Mouse (Mus musculus): ENCODE measurements around the gene Ncor2. TPM values are rescaled to one million over a fixed set of nuclear protein-coding genes. Genes with fewer than 3 reads are reported as not detected.

Ncor2 gene
- polyA plus RNA-seq, 1 experiment from 2014 or later, result 27.2 TPM

DNA sequence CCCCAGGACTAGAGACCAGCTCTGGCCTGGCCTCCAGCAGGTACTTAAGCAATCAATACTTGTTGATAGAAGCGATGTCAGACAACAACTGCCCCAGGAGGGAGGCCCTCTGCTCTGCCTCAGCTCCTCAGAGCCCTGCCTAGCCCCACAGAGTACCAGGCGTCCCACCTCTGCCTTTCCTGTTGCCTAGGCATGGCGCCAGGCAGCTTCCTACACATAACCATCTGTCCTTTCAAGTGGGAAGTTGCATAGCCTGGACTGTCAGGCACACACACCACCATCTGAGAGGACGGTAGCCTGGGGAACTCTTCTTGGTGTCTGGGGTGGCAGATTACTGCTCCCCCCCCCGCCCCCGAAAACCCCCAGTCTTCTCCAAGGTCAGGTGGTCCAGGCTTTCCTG, 182.2 kb downstream of the Ncor2 start:
- Histone ChIP-seq H3K4me3 (replicated peaks) (no peak overlapping the region), H3K36me3 (no peaks in the 10 kb centered on the region), H3K27me3 (peaks cover 2% of the 10 kb centered on the region; the same call in 1 of the 2 replicates), H3K4me2 (no peak overlapping the region), H3K9ac (replicated peaks) (no peak overlapping the region), H3K9me3 (no peaks in the 10 kb centered on the region), H3K27ac (peak overlapping the region; percentile 91), H3K4me1 (replicated peaks) (peaks cover 42% of the 10 kb centered on the region)
- 67% methylated on average over 6 of the region's 6 CpGs for WGBS
- no peak for ATAC-seq (ENCODE audit: insufficient number of reproducible peaks, insufficient read depth, low FRiP score, low TSS enrichment, low read depth)

DNA sequence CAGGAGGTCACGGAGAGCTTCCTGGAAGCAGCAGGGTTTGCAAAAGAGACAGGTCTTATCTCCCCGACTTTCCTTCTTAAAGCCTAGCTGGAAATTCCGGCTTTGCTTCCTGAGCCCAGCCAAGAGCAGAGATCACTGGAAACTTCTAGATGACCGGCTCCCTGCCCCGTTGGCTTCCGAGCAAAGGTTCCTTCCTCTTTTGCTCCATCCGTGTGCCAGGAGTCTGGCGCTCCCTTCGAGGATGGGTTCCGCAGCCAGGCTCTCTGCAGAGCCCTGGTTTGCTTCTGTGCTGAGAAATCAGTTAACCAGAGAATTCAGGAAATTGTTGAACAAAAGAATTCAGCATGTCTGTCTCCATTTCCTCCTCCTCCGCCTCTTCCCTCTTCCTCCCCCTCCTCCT, 186.1 kb downstream of the Ncor2 start:
- ATAC-seq (ENCODE audit: insufficient number of reproducible peaks, insufficient read depth, low FRiP score, low TSS enrichment, low read depth), result no peak
- Histone ChIP-seq H3K9me3 (no peaks in the 10 kb centered on the region), H3K36me3 (no peaks in the 10 kb centered on the region), H3K4me2 (no peak overlapping the region), H3K4me3 (replicated peaks) (no peak overlapping the region), H3K9ac (replicated peaks) (no peak overlapping the region), H3K27ac (peak overlapping the region; percentile 89), H3K27me3 (no peaks in the 10 kb centered on the region), H3K4me1 (replicated peaks) (peaks cover 24% of the 10 kb centered on the region)
- WGBS, result 80% methylated on average over 11 of the region's 11 CpGs

- 68% methylated on average over 8 of the region's 8 CpGs for WGBS
- Histone ChIP-seq H3K9me3 (no peaks in the 10 kb centered on the region), H3K9ac (replicated peaks) (no peak overlapping the region), H3K4me1 (replicated peaks) (peaks cover 23% of the 10 kb centered on the region), H3K4me2 (no peak overlapping the region), H3K4me3 (replicated peaks) (no peak overlapping the region), H3K27me3 (no peaks in the 10 kb centered on the region), H3K27ac (peak overlapping the region; percentile 89), H3K36me3 (no peaks in the 10 kb centered on the region)
- ATAC-seq (ENCODE audit: insufficient number of reproducible peaks, insufficient read depth, low FRiP score, low TSS enrichment, low read depth), result no peak; the same call in 1 of the 2 replicates
Measured at GRCm38 (mm10) chr5:124992323-124992722, 186.7 kb downstream of the Ncor2 start.

- Histone ChIP-seq H3K4me2 (no peak overlapping the region), H3K4me1 (replicated peaks) (peaks cover 17% of the 10 kb centered on the region; the same call in 1 of the 2 replicates), H3K9me3 (no peaks in the 10 kb centered on the region), H3K4me3 (replicated peaks) (no peak overlapping the region), H3K27me3 (no peaks in the 10 kb centered on the region), H3K36me3 (no peaks in the 10 kb centered on the region), H3K27ac (no peak overlapping the region), H3K9ac (replicated peaks) (no peak overlapping the region)
- WGBS, result 96% methylated on average over 2 of the region's 2 CpGs
- ATAC-seq (ENCODE audit: insufficient number of reproducible peaks, insufficient read depth, low FRiP score, low TSS enrichment, low read depth), result no peak
Measured at GRCm38 (mm10) chr5:124989724-124990123, 189.3 kb downstream of the Ncor2 start.

- H3K27me3 ChIP-seq, result no peaks in the 10 kb centered on the region
- WGBS, result 80% methylated on average over 5 of the region's 5 CpGs
- peaks cover 20% of the 10 kb centered on the region for H3K9me3 ChIP-seq
- no peaks in the 10 kb centered on the region for H3K36me3 ChIP-seq
- no peak for ATAC-seq (ENCODE audit: insufficient number of reproducible peaks, insufficient read depth, low FRiP score, low TSS enrichment, low read depth)
- no peak overlapping the region for H3K4me2 ChIP-seq
- H3K9ac ChIP-seq (replicated peaks), result no peak overlapping the region
- H3K4me3 ChIP-seq (replicated peaks), result no peak overlapping the region
- no peak overlapping the region for H3K27ac ChIP-seq
- peaks cover 8% of the 10 kb centered on the region; the same call in 1 of the 2 replicates for H3K4me1 ChIP-seq (replicated peaks)
Measured at GRCm38 (mm10) chr5:124986656-124987055, 192.4 kb downstream of the Ncor2 start.

DNA sequence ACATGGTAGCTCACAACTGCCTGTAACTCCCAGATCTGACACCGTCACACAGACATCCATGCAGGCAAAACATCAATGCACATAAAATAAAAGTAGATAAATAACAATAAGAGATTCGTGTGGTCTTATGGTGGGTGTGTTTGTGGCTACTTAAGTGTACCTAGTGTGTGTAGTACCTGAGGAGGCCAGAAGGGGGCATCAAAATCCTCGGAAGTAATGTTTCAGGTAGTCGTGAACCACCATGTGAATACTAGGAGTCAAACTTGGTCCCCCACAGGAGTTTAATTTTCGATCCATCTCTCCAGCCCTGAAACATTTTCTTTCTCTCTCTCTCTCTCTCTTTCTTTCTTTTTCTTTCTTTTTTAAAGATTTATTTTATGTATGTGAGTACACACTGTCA, 192.8 kb downstream of the Ncor2 start:
- H3K4me3 ChIP-seq (replicated peaks), result no peak overlapping the region
- WGBS, result 89% methylated on average over 5 of the region's 5 CpGs
- no peaks in the 10 kb centered on the region for H3K27me3 ChIP-seq
- H3K36me3 ChIP-seq, result no peaks in the 10 kb centered on the region
- H3K4me1 ChIP-seq (replicated peaks), result peaks cover 8% of the 10 kb centered on the region; the same call in 1 of the 2 replicates
- no peak overlapping the region for H3K9ac ChIP-seq (replicated peaks)
- H3K4me2 ChIP-seq, result no peak overlapping the region
- H3K27ac ChIP-seq, result no peak overlapping the region
- peaks cover 20% of the 10 kb centered on the region for H3K9me3 ChIP-seq
- no peak for ATAC-seq (ENCODE audit: insufficient number of reproducible peaks, insufficient read depth, low FRiP score, low TSS enrichment, low read depth)

- H3K4me3 ChIP-seq (replicated peaks), result no peak overlapping the region
- 16% methylated on average over 8 of the region's 8 CpGs for WGBS
- no peak for ATAC-seq (ENCODE audit: insufficient number of reproducible peaks, insufficient read depth, low FRiP score, low TSS enrichment, low read depth)
- H3K36me3 ChIP-seq, result no peaks in the 10 kb centered on the region
- H3K27me3 ChIP-seq, result no peaks in the 10 kb centered on the region
- peaks cover 26% of the 10 kb centered on the region for H3K4me1 ChIP-seq (replicated peaks)
- H3K9ac ChIP-seq (replicated peaks), result no peak overlapping the region
- H3K27ac ChIP-seq, result peak overlapping the region; percentile 72; the same call in 1 of the 2 replicates
- H3K9me3 ChIP-seq, result peaks cover 2% of the 10 kb centered on the region; the same call in 1 of the 2 replicates
- H3K4me2 ChIP-seq, result no peak overlapping the region
Measured at GRCm38 (mm10) chr5:124969790-124970189, 209.2 kb downstream of the Ncor2 start.

Other genes with a start within 250 kb of the Ncor2 start
- gene Rflna, start 176.0 kb downstream of the Ncor2 start, polyA plus RNA-seq (2016; fragmentation: Nextera tagmentation; extraction: Ambion mirVana), result 28.6 and 33.0 TPM in 2 replicates
- 36.0 and 36.5 TPM in 2 replicates for gene Scarb1, start 161.9 kb upstream of the Ncor2 start, polyA plus RNA-seq (2016; fragmentation: Nextera tagmentation; extraction: Ambion mirVana)
- 0.39 and 0.46 TPM in 2 replicates for gene Gm10382, start 210.1 kb upstream of the Ncor2 start, polyA plus RNA-seq (2016; fragmentation: Nextera tagmentation; extraction: Ambion mirVana)
- gene Ubc, start 211.0 kb upstream of the Ncor2 start, polyA plus RNA-seq (2016; fragmentation: Nextera tagmentation; extraction: Ambion mirVana), result 1,024 and 1,053 TPM in 2 replicates